Mouse (Mus musculus): ENCODE results near the gene B3galt1. TPM values are rescaled to one million over a fixed set of nuclear protein-coding genes. Genes with fewer than 3 reads are reported as not detected.

Gene B3galt1
- total and polyA plus RNA-seq, 3 experiments: not detected

GRCm38 (mm10) chr2:67879836-67880235 lies 314.2 kb downstream of the B3galt1 start:
- H3K4me1 ChIP-seq (ENCODE audit: control insufficient read depth in 1 of 2, insufficient read depth in 2 of 2, low read length in 2 of 2): no peaks in the 10 kb centered on the region
- H3K9ac ChIP-seq (ENCODE audit: control insufficient read depth, low read depth, low read length, poor library complexity, severe bottlenecking): no peak overlapping the region
- H3K4me3 ChIP-seq (ENCODE audit: control insufficient read depth in 1 of 2, insufficient read depth in 1 of 2, low read depth in 2 of 2, low read length in 2 of 2): no peak overlapping the region
- H3K36me3 ChIP-seq (ENCODE audit: control insufficient read depth in 1 of 2, insufficient read depth in 2 of 2, low read length in 2 of 2): no peaks in the 10 kb centered on the region
- no peaks in the 10 kb centered on the region for H3K9me3 ChIP-seq (replicated peaks; ENCODE audit: insufficient read depth, low read length)
- TF ChIP-seq ELF1 (IDR thresholded peaks at IDR 0.05; ENCODE audit: low read depth, low read length): no peak
- TF ChIP-seq MAX (IDR thresholded peaks at IDR 0.05; ENCODE audit: low read length): no peak
- TF ChIP-seq CHD2 (IDR thresholded peaks at IDR 0.05; ENCODE audit: low read length): no peak
- TF ChIP-seq MEF2A (IDR thresholded peaks at IDR 0.05; ENCODE audit: extremely low read depth, insufficient replicate concordance, low read depth, low read length, poor library complexity, severe bottlenecking): no peak
- no peak for TF ChIP-seq GABPA (IDR thresholded peaks at IDR 0.05; ENCODE audit: low read depth, low read length)
- no peak for TF ChIP-seq ZKSCAN1 (IDR thresholded peaks at IDR 0.05; ENCODE audit: low read depth, low read length)
- TF ChIP-seq ZMIZ1 (IDR thresholded peaks at IDR 0.05; ENCODE audit: low read depth, low read length): no peak
- TF ChIP-seq TCF12 (IDR thresholded peaks at IDR 0.05; ENCODE audit: low read depth, low read length): no peak
- TF ChIP-seq NELFE (IDR thresholded peaks at IDR 0.05; ENCODE audit: low read depth, low read length): no peak
- no peak for TF ChIP-seq RAD21 (IDR thresholded peaks at IDR 0.05; ENCODE audit: low read depth, low read length)
- TF ChIP-seq TBP (IDR thresholded peaks at IDR 0.05; ENCODE audit: low read depth, low read length): no peak
- TF ChIP-seq HCFC1 (IDR thresholded peaks at IDR 0.05; ENCODE audit: low read depth, low read length): no peak
- TF ChIP-seq CTCF (IDR thresholded peaks at IDR 0.05 in 2 of 3, conservative IDR thresholded peaks at IDR 0.05 in 1 of 3; ENCODE audit: control insufficient read depth in 1 of 3, insufficient read depth in 1 of 3, low read depth in 2 of 3, low read length in 3 of 3, poor library complexity in 1 of 3, severe bottlenecking in 1 of 3): no peak
- no peak for TF ChIP-seq E2F4 (IDR thresholded peaks at IDR 0.05; ENCODE audit: borderline replicate concordance, low read depth, low read length)
- TF ChIP-seq USF2 (IDR thresholded peaks at IDR 0.05; ENCODE audit: borderline replicate concordance in 1 of 2, insufficient read depth in 1 of 2, low read depth in 1 of 2, low read length in 2 of 2): no peak
- TF ChIP-seq KAT2A (conservative IDR thresholded peaks at IDR 0.05; ENCODE audit: low read depth, low read length): no peak
- TF ChIP-seq NRF1 (IDR thresholded peaks at IDR 0.05; ENCODE audit: insufficient read depth, low read depth, low read length, poor library complexity, severe bottlenecking): no peak
- no peak for TF ChIP-seq POLR2AphosphoS5 (IDR thresholded peaks at IDR 0.05; ENCODE audit: borderline replicate concordance, low read depth, low read length)
- TF ChIP-seq EP300 (IDR thresholded peaks at IDR 0.05; ENCODE audit: low read depth in 1 of 2, low read length in 2 of 2): no peak
- TF ChIP-seq MYB (IDR thresholded peaks at IDR 0.05; ENCODE audit: low read depth, low read length): no peak
- no peak for DNase-seq (ENCODE audit: low read depth, low spot score)
- no peak overlapping the region for H3K27ac ChIP-seq (ENCODE audit: control insufficient read depth, low read depth, low read length)
- no peaks in the 10 kb centered on the region for H3K27me3 ChIP-seq (ENCODE audit: control insufficient read depth in 1 of 2, insufficient read depth in 2 of 2, low read length in 2 of 2)
- no peaks in the 10 kb centered on the region for H3K79me2 ChIP-seq (ENCODE audit: control insufficient read depth, insufficient read depth, low read length, poor library complexity)

DNA sequence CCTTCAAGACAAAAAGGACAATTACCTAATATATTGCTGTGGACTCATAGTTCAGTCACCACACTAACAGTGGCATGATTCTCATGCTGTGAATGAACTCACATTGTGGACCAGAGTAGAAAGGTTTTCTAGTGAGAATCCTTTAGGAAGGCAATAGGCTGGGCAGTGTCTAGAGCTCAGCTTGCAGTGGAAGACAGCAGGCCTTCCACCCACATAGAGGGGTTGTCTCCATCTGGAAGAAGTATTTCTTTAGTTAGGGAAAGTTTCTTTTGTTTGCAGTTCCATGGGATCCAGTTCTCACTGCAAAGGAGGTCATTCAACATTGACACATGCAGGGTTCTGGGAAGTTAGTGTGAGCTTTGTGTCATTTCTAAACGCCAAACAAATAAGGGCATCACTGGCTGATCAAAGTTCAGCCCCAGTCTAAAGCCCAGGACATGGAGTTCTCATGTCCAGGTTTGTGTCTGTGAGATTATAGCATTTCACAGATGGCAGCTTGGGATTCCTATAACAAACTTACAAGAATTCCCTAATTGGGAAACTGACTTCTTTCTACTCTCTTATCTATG lies 316.1 kb downstream of the B3galt1 start:
- Histone ChIP-seq H3K9ac (ENCODE audit: control insufficient read depth, low read depth, low read length, poor library complexity, severe bottlenecking) (no peak overlapping the region), H3K9me3 (replicated peaks; ENCODE audit: insufficient read depth, low read length) (no peaks in the 10 kb centered on the region), H3K79me2 (ENCODE audit: control insufficient read depth, insufficient read depth, low read length, poor library complexity) (no peaks in the 10 kb centered on the region), H3K27ac (ENCODE audit: control insufficient read depth, low read depth, low read length) (no peak overlapping the region), H3K27me3 (ENCODE audit: control insufficient read depth in 1 of 2, insufficient read depth in 2 of 2, low read length in 2 of 2) (no peaks in the 10 kb centered on the region), H3K4me1 (ENCODE audit: control insufficient read depth in 1 of 2, insufficient read depth in 2 of 2, low read length in 2 of 2) (no peaks in the 10 kb centered on the region), H3K4me3 (ENCODE audit: control insufficient read depth in 1 of 2, insufficient read depth in 1 of 2, low read depth in 2 of 2, low read length in 2 of 2) (no peak overlapping the region), H3K36me3 (ENCODE audit: control insufficient read depth in 1 of 2, insufficient read depth in 2 of 2, low read length in 2 of 2) (no peaks in the 10 kb centered on the region)
- TF ChIP-seq USF2 (IDR thresholded peaks at IDR 0.05; ENCODE audit: borderline replicate concordance in 1 of 2, insufficient read depth in 1 of 2, low read depth in 1 of 2, low read length in 2 of 2) (no peak), CHD1 (IDR thresholded peaks at IDR 0.05; ENCODE audit: low read depth, low read length) (no peak), MEF2A (IDR thresholded peaks at IDR 0.05; ENCODE audit: extremely low read depth, insufficient replicate concordance, low read depth, low read length, poor library complexity, severe bottlenecking) (no peak), NRF1 (IDR thresholded peaks at IDR 0.05; ENCODE audit: insufficient read depth, low read depth, low read length, poor library complexity, severe bottlenecking) (no peak), MAZ (IDR thresholded peaks at IDR 0.05; ENCODE audit: low read depth, low read length) (no peak), HCFC1 (IDR thresholded peaks at IDR 0.05; ENCODE audit: low read depth, low read length) (no peak), NELFE (IDR thresholded peaks at IDR 0.05; ENCODE audit: low read depth, low read length) (no peak), POLR2A (IDR thresholded peaks at IDR 0.05; ENCODE audit: control insufficient read depth in 1 of 2, insufficient read depth in 1 of 2, low read depth in 1 of 2, low read length in 2 of 2, poor library complexity in 1 of 2) (no peak), TCF12 (IDR thresholded peaks at IDR 0.05; ENCODE audit: low read depth, low read length) (no peak)
- DNase-seq (ENCODE audit: low read depth, low spot score): no peak

All from MEL (cell line).